Mouse (Mus musculus) E14TG2a.4 (cell line): ENCODE measurements at regions not wholly inside any gene's neighbourhood (a gene's known extent, or its start where the extent isn't known, plus 50 kb on each side); places are given as distances from the start of the nearest gene placed in this dataset.

Experiments used
- H3K27me3 ChIP-seq: 2 replicates; pipeline ENCODE4 v1.6.1; 2014; ENCODE audit warnings: low read length, control low read depth; ENCODE audit not compliant: insufficient read depth
- H3K36me3 ChIP-seq: 2 replicates; pipeline ENCODE4 v1.6.1; 2014; ENCODE audit warnings: low read length, control low read depth; ENCODE audit not compliant: insufficient read depth
- H3K4me1 ChIP-seq: replicated peaks from 2 replicates; pipeline ENCODE4 v1.6.1; 2014; ENCODE audit warnings: low read depth, low read length, control low read depth
- H3K4me3 ChIP-seq: replicated peaks from 2 replicates; pipeline ENCODE4 v1.5.1; 2014; ENCODE audit warnings: mild to moderate bottlenecking, low read length
- H3K9me3 ChIP-seq: 2 replicates; pipeline ENCODE4 v1.6.1; 2014; ENCODE audit warnings: low read length, control low read depth
- CTCF ChIP-seq: conservative IDR thresholded peaks from 2 replicates; pipeline ENCODE4 v1.5.1; 2014; ENCODE audit warnings: low read length
- NANOG ChIP-seq: IDR thresholded peaks from 2 replicates; pipeline ENCODE4 v1.6.1; 2014; ENCODE audit warnings: borderline replicate concordance, low read length, mixed read lengths
- POU5F1 ChIP-seq: IDR thresholded peaks from 2 replicates; pipeline ENCODE4 v1.6.1; 2014; ENCODE audit warnings: low read length, borderline replicate concordance

- Histone ChIP-seq H3K4me1 (peaks cover 37% of the 10 kb centered on the region), H3K27me3 (no peaks in the 10 kb centered on the region), H3K4me3 (no peak overlapping the region), H3K36me3 (no peaks in the 10 kb centered on the region), H3K9me3 (peaks cover 18% of the 10 kb centered on the region)
- TF ChIP-seq POU5F1 (no peak), NANOG (no peak), CTCF (no peak)
Measured at GRCm38 (mm10) chr17:88268802-88269201, 171.7 kb upstream of the Foxn2 start.

DNA sequence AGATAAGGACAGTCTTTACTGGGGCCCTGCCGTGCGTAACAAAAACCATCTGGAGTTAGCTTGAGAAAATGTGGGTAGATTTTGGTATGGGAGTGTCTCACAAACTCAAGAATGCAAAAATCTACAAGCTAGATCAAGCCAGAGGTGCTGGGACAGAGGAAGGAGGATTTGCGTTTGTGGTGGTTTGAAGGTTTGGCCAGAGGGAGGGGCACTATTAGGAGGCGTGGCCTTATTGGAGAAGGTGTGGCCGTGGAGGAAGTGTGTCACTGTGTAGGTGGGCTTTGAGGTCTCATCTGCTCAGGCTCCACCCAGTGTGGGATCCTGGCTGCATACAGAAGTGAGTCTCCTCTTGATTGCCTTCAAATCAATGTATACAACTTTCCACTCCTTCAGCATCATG is 169.6 kb upstream of the Foxn2 start:
- Histone ChIP-seq H3K4me1 (peaks cover 36% of the 10 kb centered on the region), H3K4me3 (no peak overlapping the region), H3K27me3 (no peaks in the 10 kb centered on the region), H3K36me3 (no peaks in the 10 kb centered on the region), H3K9me3 (peaks cover 12% of the 10 kb centered on the region)
- TF ChIP-seq NANOG: no peak
- TF ChIP-seq CTCF: no peak
- no peak for TF ChIP-seq POU5F1

DNA sequence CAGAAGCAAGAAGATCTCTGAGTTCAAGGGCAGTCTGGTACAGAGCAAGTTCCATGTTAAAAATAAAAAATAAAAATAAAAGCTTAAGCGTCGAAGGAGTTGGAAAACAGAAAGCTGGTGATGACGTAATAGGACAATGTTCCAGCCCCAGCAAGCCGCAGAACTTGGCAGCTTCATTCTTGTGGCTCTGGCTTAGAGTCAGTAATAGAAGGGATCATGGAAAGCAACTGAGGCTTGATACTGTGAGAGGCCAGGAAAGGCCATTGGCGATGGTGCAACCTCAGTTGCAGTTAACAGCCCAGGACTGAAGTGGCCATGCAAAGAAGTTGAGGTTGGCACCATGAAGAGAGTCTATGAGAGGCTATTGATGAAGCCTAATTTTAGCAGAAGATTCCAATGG is 168.3 kb upstream of the Foxn2 start:
- Histone ChIP-seq H3K4me3 (no peak overlapping the region), H3K36me3 (no peaks in the 10 kb centered on the region), H3K9me3 (peaks cover 8% of the 10 kb centered on the region), H3K27me3 (no peaks in the 10 kb centered on the region), H3K4me1 (peaks cover 36% of the 10 kb centered on the region)
- TF ChIP-seq NANOG: no peak
- no peak for TF ChIP-seq POU5F1
- TF ChIP-seq CTCF: no peak

DNA sequence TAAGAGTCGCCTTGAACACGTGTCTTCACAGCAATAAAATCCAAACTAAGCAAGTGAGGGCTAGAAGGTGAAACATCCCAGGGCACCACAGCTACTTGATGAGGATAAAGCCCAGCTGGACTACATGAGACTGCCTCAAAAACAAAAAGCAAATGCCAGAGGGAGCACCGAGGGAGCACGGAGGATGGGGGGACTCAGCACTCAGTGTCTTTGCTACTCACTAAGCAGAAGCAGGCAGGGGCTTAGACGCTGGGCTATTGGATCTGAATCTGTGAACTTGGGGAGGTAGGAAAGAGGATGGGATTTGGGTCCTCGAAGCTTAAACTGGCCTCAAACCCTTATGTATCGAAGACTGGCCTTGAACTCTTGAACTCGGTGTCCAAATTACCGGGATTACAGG is 167.0 kb upstream of the Foxn2 start:
- Histone ChIP-seq H3K4me3 (no peak overlapping the region), H3K27me3 (no peaks in the 10 kb centered on the region), H3K4me1 (peaks cover 27% of the 10 kb centered on the region), H3K36me3 (no peaks in the 10 kb centered on the region), H3K9me3 (peaks cover 4% of the 10 kb centered on the region)
- TF ChIP-seq CTCF: no peak
- no peak for TF ChIP-seq NANOG
- TF ChIP-seq POU5F1: no peak

DNA sequence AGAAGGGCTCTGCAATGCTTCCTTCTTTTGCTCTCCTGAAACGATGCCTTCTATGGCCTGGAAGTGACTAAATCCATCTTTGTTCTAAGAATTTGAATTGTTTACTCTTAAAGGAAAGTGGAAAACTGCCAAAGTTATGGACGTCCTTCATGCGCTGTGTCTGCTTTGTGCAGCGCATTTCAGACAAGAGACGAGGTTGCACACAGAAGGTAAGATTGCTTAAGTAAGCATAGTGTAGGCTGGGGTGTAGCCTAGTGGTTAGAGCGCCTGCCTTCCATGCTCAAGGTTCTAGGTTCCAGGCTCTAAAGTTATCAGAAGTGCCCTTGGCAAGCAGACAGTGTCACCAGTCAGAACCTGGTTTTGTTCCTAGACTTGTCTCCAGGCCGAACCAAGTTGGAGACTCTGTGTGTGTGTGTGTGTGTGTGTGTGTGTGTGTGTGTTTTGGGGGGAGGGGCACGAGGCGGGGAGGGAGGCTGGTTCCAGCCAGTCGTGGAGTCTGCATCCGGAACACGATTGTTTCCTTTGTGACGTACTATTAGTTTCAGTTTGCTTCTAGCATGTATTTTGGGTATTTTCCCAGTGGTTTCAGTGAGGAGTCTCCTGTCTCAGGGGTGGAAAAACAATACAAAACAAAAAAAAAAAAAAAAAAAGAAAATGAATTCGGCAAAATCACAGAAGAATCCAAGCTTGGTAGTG is 166.4 kb upstream of the Foxn2 start:
- no peaks in the 10 kb centered on the region for H3K36me3 ChIP-seq
- H3K4me3 ChIP-seq: no peak overlapping the region
- H3K27me3 ChIP-seq: no peaks in the 10 kb centered on the region
- peaks cover 26% of the 10 kb centered on the region for H3K4me1 ChIP-seq
- H3K9me3 ChIP-seq: peaks cover 4% of the 10 kb centered on the region
- no peak for TF ChIP-seq NANOG
- TF ChIP-seq CTCF: no peak
- TF ChIP-seq POU5F1: no peak

GRCm38 (mm10) chr17:88274720-88275433 is 165.6 kb upstream of the Foxn2 start:
- TF ChIP-seq NANOG: no peak
- TF ChIP-seq CTCF: no peak
- no peak for TF ChIP-seq POU5F1
- peaks cover 4% of the 10 kb centered on the region for H3K9me3 ChIP-seq
- H3K36me3 ChIP-seq: no peaks in the 10 kb centered on the region
- peaks cover 26% of the 10 kb centered on the region for H3K4me1 ChIP-seq
- no peak overlapping the region for H3K4me3 ChIP-seq
- H3K27me3 ChIP-seq: no peaks in the 10 kb centered on the region

DNA sequence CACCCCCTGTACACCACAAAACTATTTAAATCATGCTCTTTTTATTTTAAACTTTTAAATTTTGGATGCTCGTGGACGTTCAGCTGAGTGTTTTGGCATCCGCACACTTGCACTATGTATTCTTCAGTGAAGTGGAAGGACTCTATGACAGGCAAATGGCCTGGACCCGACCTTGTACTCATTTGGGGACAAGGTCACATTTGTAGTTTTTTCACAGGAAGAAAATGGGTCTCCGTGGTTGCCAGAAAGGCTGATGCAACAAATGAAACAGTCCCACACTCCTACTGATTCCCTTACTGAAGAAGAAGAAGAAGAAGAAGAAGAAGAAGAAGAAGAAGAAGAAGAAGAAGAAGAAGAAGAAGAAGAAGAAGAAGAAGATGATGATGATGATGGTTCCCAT is 160.9 kb upstream of the Foxn2 start:
- Histone ChIP-seq H3K27me3 (no peaks in the 10 kb centered on the region), H3K4me1 (no peaks in the 10 kb centered on the region), H3K36me3 (no peaks in the 10 kb centered on the region), H3K9me3 (peaks cover 28% of the 10 kb centered on the region), H3K4me3 (no peak overlapping the region)
- no peak for TF ChIP-seq POU5F1
- no peak for TF ChIP-seq NANOG
- no peak for TF ChIP-seq CTCF

DNA sequence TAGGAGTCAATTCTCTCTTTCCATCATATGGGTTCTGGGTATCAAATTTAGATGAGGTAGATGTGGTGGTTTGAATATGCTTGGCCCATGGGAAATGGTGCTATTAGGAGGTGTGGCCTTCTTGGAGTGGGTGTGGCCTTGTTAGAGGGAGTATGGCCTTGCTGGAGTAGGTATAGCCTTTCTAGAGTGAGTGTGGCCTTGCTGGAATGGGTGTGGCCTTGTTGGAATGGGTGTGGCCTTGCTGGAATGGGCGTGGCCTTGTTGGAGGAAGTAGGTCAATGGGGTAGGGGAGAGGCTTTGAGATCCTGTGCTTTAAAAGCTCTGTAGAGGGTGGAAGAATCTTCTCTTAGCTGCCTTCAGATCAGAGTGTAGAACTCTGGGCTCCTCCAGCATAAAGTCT is 157.8 kb upstream of the Foxn2 start:
- no peak for TF ChIP-seq CTCF
- no peak for TF ChIP-seq NANOG
- no peak for TF ChIP-seq POU5F1
- peaks cover 30% of the 10 kb centered on the region for H3K9me3 ChIP-seq
- no peaks in the 10 kb centered on the region for H3K27me3 ChIP-seq
- no peak overlapping the region for H3K4me3 ChIP-seq
- no peaks in the 10 kb centered on the region for H3K36me3 ChIP-seq
- no peaks in the 10 kb centered on the region for H3K4me1 ChIP-seq

DNA sequence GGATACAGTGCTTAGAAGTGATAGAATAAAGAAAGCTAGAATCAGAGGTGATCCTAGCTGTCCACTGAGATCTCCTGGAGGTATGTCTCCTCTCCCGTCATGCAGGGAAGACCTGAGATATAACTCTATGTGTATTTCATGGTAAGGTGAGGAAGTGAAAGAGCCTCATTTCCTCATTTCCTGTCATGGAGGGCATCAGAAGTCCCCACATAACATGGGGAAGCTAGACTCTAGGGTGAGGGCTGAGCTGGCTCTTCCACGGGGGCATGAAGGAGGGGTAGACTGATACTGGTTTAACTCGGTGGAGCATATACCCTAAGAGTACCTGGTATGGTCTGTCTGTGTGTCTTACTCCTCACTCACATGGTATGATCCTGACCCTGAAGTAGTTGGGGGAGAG is 156.0 kb upstream of the Foxn2 start:
- TF ChIP-seq CTCF (no peak), NANOG (no peak), POU5F1 (no peak)
- Histone ChIP-seq H3K27me3 (no peaks in the 10 kb centered on the region), H3K4me1 (no peaks in the 10 kb centered on the region), H3K9me3 (peaks cover 42% of the 10 kb centered on the region), H3K36me3 (no peaks in the 10 kb centered on the region), H3K4me3 (no peak overlapping the region)
